Mouse (Mus musculus) liver, embryonic 14.5 days (tissue): ENCODE results near the gene Spryd4.
"Not testable (repeated sequence)": the region's sequence is repeated elsewhere in the genome, so short reads cannot be mapped to it uniquely, and the experiment has no call there.

Experiments used
- CTCF ChIP-seq: IDR thresholded peaks from 2 replicates; pipeline ENCODE4 v1.5.1; 2016; ENCODE audit warnings: antibody characterized with exemption, low read depth, control low read depth
- EP300 ChIP-seq: IDR thresholded peaks from 2 replicates; pipeline ENCODE4 v1.6.1; 2016; ENCODE audit warnings: antibody characterized with exemption, low read depth

DNA sequence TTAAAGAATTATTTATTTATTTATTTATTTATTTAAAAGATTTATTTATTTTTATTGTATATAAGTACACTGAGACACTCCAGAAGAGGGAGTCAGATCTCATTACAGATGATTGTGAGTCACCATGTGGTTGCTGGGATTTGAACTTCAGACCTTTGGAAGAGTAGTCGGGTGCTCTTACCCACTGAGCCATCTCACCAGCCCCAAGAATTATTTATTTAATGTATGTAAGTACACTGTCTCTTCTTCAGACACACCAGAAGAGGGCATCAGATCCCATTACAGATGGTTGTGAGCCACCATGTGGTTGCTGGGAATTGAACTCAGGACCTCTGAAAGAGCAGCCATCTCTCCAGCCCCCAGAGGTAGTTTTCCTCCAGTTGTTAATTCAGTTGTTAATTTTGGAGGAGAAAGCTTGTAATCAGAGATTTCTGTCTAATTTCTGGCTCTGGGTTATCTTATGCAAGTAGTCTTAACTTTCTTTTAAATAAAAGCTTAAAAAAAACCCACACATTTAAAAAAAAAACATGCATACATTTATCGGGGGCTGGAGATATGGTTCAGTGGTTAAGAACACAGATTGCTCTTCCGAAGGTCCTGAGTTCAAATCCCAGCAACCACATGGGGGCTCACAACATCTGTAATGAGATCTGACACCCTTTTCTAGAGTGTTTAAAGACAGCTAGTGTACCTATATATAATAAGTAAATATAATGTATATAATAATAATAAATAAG lies 19.4 kb downstream of the Spryd4 start:
- not testable (repeated sequence) for TF ChIP-seq CTCF, EP300
